In the genomic region with DNA sequence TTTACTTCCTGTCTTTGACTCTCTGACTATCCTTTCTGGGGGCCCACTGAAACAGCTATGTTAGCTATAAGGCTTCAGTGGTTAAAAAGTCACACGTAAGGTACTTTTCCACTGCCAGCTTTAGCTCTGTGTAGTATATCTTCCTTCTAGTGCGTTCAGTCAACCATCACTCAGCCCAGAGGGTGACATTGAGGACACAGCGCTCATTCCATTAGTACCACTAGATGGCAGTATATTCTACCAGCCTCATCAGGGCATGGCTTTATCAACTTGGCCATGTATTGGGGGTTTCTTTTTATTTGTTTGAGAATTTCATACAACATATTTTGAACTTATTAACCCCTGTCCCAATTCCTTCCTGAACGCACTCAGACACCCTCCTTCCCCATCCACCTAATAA, we compare ENCODE assay signal across 8 mouse cellular contexts.
DNase-seq lines count a peak whose midpoint lies in the region; ATAC-seq and TF ChIP-seq lines count a peak whose summit lies in the region.

No protein-coding gene starts in this region.

- TF ChIP-seq CTCF in gastrocnemius, adult 2 months (IDR thresholded peaks at IDR 0.05), result peak; percentile 92

- intact Hi-C loops in gastrocnemius, adult 2 months (cut with DNase I), result loop anchor here (5.0 to 10.0 kb wide), 3 partner anchors 194 to 1244 kb away; a partner anchor contains a TSS

- no peaks in the 10 kb centered on the region for H3K36me3 ChIP-seq in forebrain, embryonic 15.5 days

- peak; percentile 84 for ATAC-seq in forebrain, embryonic 15.5 days (replicated peaks)

- H3K27me3 ChIP-seq in forebrain, embryonic 15.5 days, result no peaks in the 10 kb centered on the region

- H3K9ac ChIP-seq in forebrain, embryonic 15.5 days (replicated peaks), result no peak overlapping the region

- H3K4me1 ChIP-seq in forebrain, embryonic 15.5 days, result no peaks in the 10 kb centered on the region

- no peak overlapping the region for H3K4me3 ChIP-seq in gastrocnemius, adult 2 months
- no peak overlapping the region for H3K4me3 ChIP-seq in forebrain, embryonic 15.5 days

- no peak overlapping the region for H3K4me2 ChIP-seq in forebrain, embryonic 15.5 days (replicated peaks)

- H3K27ac ChIP-seq in gastrocnemius, adult 2 months, result no peak overlapping the region
- H3K27ac ChIP-seq in forebrain, embryonic 15.5 days (replicated peaks), result no peak overlapping the region

- H3K9me3 ChIP-seq in forebrain, embryonic 15.5 days, result no peaks in the 10 kb centered on the region

- no peak for DNase-seq in gastrocnemius, adult 2 months
- DNase-seq in gastrocnemius, adult 8-10 months (ENCODE audit: low spot score in 2 of 2), result no peak
- peak; percentile 59 for DNase-seq in CD4-positive helper T cell, adult 2 months (ENCODE audit: low read depth, low spot score)
- DNase-seq in c-Kit-positive CD71-negative TER-119-negative erythroid progenitor cells, embryonic 14.5 days (ENCODE audit: low read depth), result peak; percentile 43
- peak; percentile 48 for DNase-seq in kidney, adult 9 months
- DNase-seq in mesoderm, embryonic 11.5 days (ENCODE audit: low read depth, low spot score), result peak; percentile 56
- no peak for DNase-seq in right cerebral cortex, postnatal 14 days

- 37% methylated on average over 4 of the region's 4 CpGs for WGBS in forebrain, embryonic 15.5 days

Comparison
In these comparisons a context has a peak if more than half of its experiments do, and no peak if none do; other contexts are left out.
1. DNase-seq: peak in CD4-positive helper T cell, adult 2 months (single experiment), c-Kit-positive CD71-negative TER-119-negative erythroid progenitor cells, embryonic 14.5 days (single experiment), kidney, adult 9 months (single experiment) and mesoderm, embryonic 11.5 days (single experiment); none in gastrocnemius, adult 2 months (single experiment), gastrocnemius, adult 8-10 months (0 of 2) and right cerebral cortex, postnatal 14 days (single experiment).